Mouse (Mus musculus): ENCODE measurements around the gene Ubb.
A peak's percentile ranks its signal among the peaks of the same experiment; 100 is the strongest.

Ubb gene

GRCm38 (mm10) chr11:62553186-62553585, 2.2 kb downstream of the Ubb start:
- no peak for DNase-seq

- no peak for DNase-seq
Observed at GRCm38 (mm10) chr11:62553633-62554032, 2.7 kb downstream of the Ubb start.

- DNase-seq = no peak
Observed at GRCm38 (mm10) chr11:62554163-62554855, 3.3 kb downstream of the Ubb start.

- no peak for DNase-seq
Observed at GRCm38 (mm10) chr11:62554934-62555517, 4.1 kb downstream of the Ubb start.

GRCm38 (mm10) chr11:62555896-62556412, 5.0 kb downstream of the Ubb start:
- no peak for DNase-seq

- no peak for DNase-seq
Observed at GRCm38 (mm10) chr11:62557205-62557604, 6.2 kb downstream of the Ubb start.

GRCm38 (mm10) chr11:62558152-62558551, 7.2 kb downstream of the Ubb start:
- DNase-seq = no peak

GRCm38 (mm10) chr11:62558961-62559646, 8.1 kb downstream of the Ubb start:
- peak; percentile 98 for DNase-seq

- DNase-seq = peak; percentile 91
Observed at GRCm38 (mm10) chr11:62560463-62561016, 9.6 kb downstream of the Ubb start.

GRCm38 (mm10) chr11:62563590-62563989, 12.6 kb downstream of the Ubb start:
- DNase-seq = no peak

- DNase-seq = no peak
Observed at GRCm38 (mm10) chr11:62565747-62566146, 14.8 kb downstream of the Ubb start.

GRCm38 (mm10) chr11:62566211-62566610, 15.2 kb downstream of the Ubb start:
- DNase-seq = peak; percentile 95

GRCm38 (mm10) chr11:62568300-62568699, 17.3 kb downstream of the Ubb start:
- DNase-seq = no peak

GRCm38 (mm10) chr11:62573959-62574702, 23.2 kb downstream of the Ubb start, which contains the start of gene Trpv2:
Gene Trpv2 (plus strand): TSS chr11:62574486.
- peak; percentile 82 for DNase-seq

GRCm38 (mm10) chr11:62574703-62575085, 23.7 kb downstream of the Ubb start:
- DNase-seq = peak; percentile 78

GRCm38 (mm10) chr11:62575297-62575658, 24.3 kb downstream of the Ubb start:
- DNase-seq = peak; percentile 98

GRCm38 (mm10) chr11:62575659-62576438, 24.9 kb downstream of the Ubb start:
- DNase-seq = peak; percentile 97

GRCm38 (mm10) chr11:62576530-62577152, 25.7 kb downstream of the Ubb start:
- peak; percentile 97 for DNase-seq

GRCm38 (mm10) chr11:62583031-62583430, 32.1 kb downstream of the Ubb start:
- DNase-seq = no peak

- DNase-seq = no peak
Observed at GRCm38 (mm10) chr11:62584671-62585206, 33.8 kb downstream of the Ubb start.

- peak; percentile 78 for DNase-seq
Observed at GRCm38 (mm10) chr11:62587034-62587433, 36.1 kb downstream of the Ubb start.

All from heart, adult 11 months (tissue).